Mouse (Mus musculus) MEL (cell line): Measurements from ENCODE around the gene Mrpl32. TPM values are rescaled to one million over a fixed set of nuclear protein-coding genes. Genes with fewer than 3 reads are reported as not detected.

ENCODE experiments used
- DNase-seq: peaks from one replicate; pipeline ENCODE4 v3.0.0; 2011; ENCODE audit warnings: low read depth, low spot score
- H3K27ac ChIP-seq: 2 replicates; pipeline ENCODE4 v1.5.1; 2012; ENCODE audit warnings: low read depth, mild to moderate bottlenecking, control low read depth, low read length, moderate library complexity; ENCODE audit not compliant: control insufficient read depth
- H3K27me3 ChIP-seq, 2 experiments: fragments of 150-350 bp in 1 of 2; sonication (generic) in 1 of 2; 2 replicates each; pipeline ENCODE4 v1.6.1; 2012; ENCODE audit warnings: low read length in 2 of 2, mild to moderate bottlenecking in 2 of 2, improper control_type of control experiment in 1 of 2, moderate library complexity in 1 of 2; ENCODE audit not compliant: insufficient read depth in 2 of 2, control insufficient read depth in 1 of 2
- H3K36me3 ChIP-seq, 2 experiments: 2 replicates each; pipeline ENCODE4 v1.6.1; 2012 to 2014; ENCODE audit warnings: low read length in 2 of 2, improper control_type of control experiment in 1 of 2, inconsistent platforms in 1 of 2, mild to moderate bottlenecking in 1 of 2; ENCODE audit not compliant: insufficient read depth in 2 of 2, control insufficient read depth in 1 of 2
- H3K4me1 ChIP-seq, 2 experiments: fragments of 150-350 bp in 1 of 2; sonication (generic) in 1 of 2; 2 replicates each; pipeline ENCODE4 v1.6.1; 2012; ENCODE audit warnings: low read length in 2 of 2, improper control_type of control experiment in 1 of 2, mild to moderate bottlenecking in 1 of 2; ENCODE audit not compliant: insufficient read depth in 2 of 2, control insufficient read depth in 1 of 2
- H3K4me3 ChIP-seq, 2 experiments: fragments of 150-350 bp in 1 of 2; sonication (generic) in 1 of 2; 2 replicates each; pipeline ENCODE4 v1.5.1; 2012; ENCODE audit warnings: low read depth in 2 of 2, low read length in 2 of 2, mild to moderate bottlenecking in 2 of 2, moderate library complexity in 2 of 2, control low read depth in 1 of 2, improper control_type of control experiment in 1 of 2; ENCODE audit not compliant: control insufficient read depth in 1 of 2, insufficient read depth in 1 of 2
- H3K79me2 ChIP-seq: 2 replicates; pipeline ENCODE4 v1.6.1; 2012; ENCODE audit warnings: mild to moderate bottlenecking, low read length, moderate library complexity; ENCODE audit not compliant: control insufficient read depth, poor library complexity, insufficient read depth
- H3K9ac ChIP-seq: 2 replicates; pipeline ENCODE4 v1.6.1; 2012; ENCODE audit warnings: low read depth, mild to moderate bottlenecking, control low read depth, low read length, moderate library complexity; ENCODE audit not compliant: control insufficient read depth, poor library complexity, severe bottlenecking
- H3K9me3 ChIP-seq: fragments of 150-350 bp; sonication (generic); replicated peaks from 2 replicates; pipeline ENCODE4 v1.6.1; 2012; ENCODE audit warnings: mild to moderate bottlenecking, low read length, improper control_type of control experiment, moderate library complexity; ENCODE audit not compliant: insufficient read depth
- BHLHE40 ChIP-seq: IDR thresholded peaks from 2 replicates; pipeline ENCODE4 v1.6.1; 2012; ENCODE audit warnings: low read depth, mild to moderate bottlenecking, inconsistent platforms, low read length, improper control_type of control experiment, borderline replicate concordance
- CHD1 ChIP-seq: IDR thresholded peaks from 2 replicates; pipeline ENCODE4 v1.6.1; 2012; ENCODE audit warnings: low read depth, mild to moderate bottlenecking, inconsistent platforms, low read length, improper control_type of control experiment
- CTCF ChIP-seq, 3 experiments: IDR thresholded peaks in 2 of 3; conservative IDR thresholded peaks in 1 of 3; 2 replicates each; pipeline ENCODE4 v1.5.1; 2011 to 2012; ENCODE audit warnings: low read length in 3 of 3, low read depth in 2 of 3, mild to moderate bottlenecking in 2 of 3, improper control_type of control experiment in 1 of 3, inconsistent platforms in 1 of 3, mixed read lengths in 1 of 3, moderate library complexity in 1 of 3; ENCODE audit not compliant: control insufficient read depth in 1 of 3, insufficient read depth in 1 of 3, poor library complexity in 1 of 3, severe bottlenecking in 1 of 3
- E2F4 ChIP-seq: IDR thresholded peaks from 2 replicates; pipeline ENCODE4 v1.6.1; 2011; ENCODE audit warnings: low read depth, low read length, improper control_type of control experiment, borderline replicate concordance
- ELF1 ChIP-seq: IDR thresholded peaks from 2 replicates; pipeline ENCODE4 v1.6.1; 2014; ENCODE audit warnings: low read depth, mild to moderate bottlenecking, inconsistent platforms, low read length, improper control_type of control experiment, moderate library complexity
- EP300 ChIP-seq, 2 experiments: IDR thresholded peaks; 2 replicates each; pipeline ENCODE4 v1.6.1; 2011; ENCODE audit warnings: improper control_type of control experiment in 2 of 2, low read length in 2 of 2, low read depth in 1 of 2, mild to moderate bottlenecking in 1 of 2
- ETS1 ChIP-seq: IDR thresholded peaks from 2 replicates; pipeline ENCODE4 v1.6.1; 2012; ENCODE audit warnings: low read depth, mild to moderate bottlenecking, inconsistent platforms, low read length, improper control_type of control experiment, moderate library complexity
- GABPA ChIP-seq: IDR thresholded peaks from 2 replicates; pipeline ENCODE4 v1.6.1; 2012; ENCODE audit warnings: low read depth, mild to moderate bottlenecking, inconsistent platforms, low read length, improper control_type of control experiment, moderate library complexity
- GATA1 ChIP-seq: IDR thresholded peaks from 2 replicates; pipeline ENCODE4 v1.6.1; 2011; ENCODE audit warnings: low read depth, low read length, improper control_type of control experiment
- HCFC1 ChIP-seq: IDR thresholded peaks from 2 replicates; pipeline ENCODE4 v1.6.1; 2012; ENCODE audit warnings: low read depth, mild to moderate bottlenecking, inconsistent platforms, low read length, improper control_type of control experiment, moderate library complexity
- JUND ChIP-seq: IDR thresholded peaks from 2 replicates; pipeline ENCODE4 v1.6.1; 2011; ENCODE audit warnings: low read depth, mild to moderate bottlenecking, improper control_type of control experiment, low read length
- KAT2A ChIP-seq: conservative IDR thresholded peaks from 2 replicates; pipeline ENCODE4 v1.6.1; 2012; ENCODE audit warnings: low read depth, low read length, improper control_type of control experiment, inconsistent platforms
- MAX ChIP-seq: IDR thresholded peaks from 2 replicates; pipeline ENCODE4 v1.6.1; 2011; ENCODE audit warnings: low read length, improper control_type of control experiment
- MAZ ChIP-seq: IDR thresholded peaks from 2 replicates; pipeline ENCODE4 v1.6.1; 2012; ENCODE audit warnings: low read depth, mild to moderate bottlenecking, inconsistent platforms, low read length, improper control_type of control experiment
- MEF2A ChIP-seq: IDR thresholded peaks from 2 replicates; pipeline ENCODE4 v1.6.1; 2014; ENCODE audit warnings: low read depth, mild to moderate bottlenecking, inconsistent platforms, low read length, improper control_type of control experiment; ENCODE audit not compliant: poor library complexity, insufficient replicate concordance, severe bottlenecking; ENCODE audit errors: extremely low read depth
- MXI1 ChIP-seq: IDR thresholded peaks from 2 replicates; pipeline ENCODE4 v1.6.1; 2011; ENCODE audit warnings: mild to moderate bottlenecking, low read depth, low read length, improper control_type of control experiment
- MYC ChIP-seq: IDR thresholded peaks from 2 replicates; pipeline ENCODE4 v1.6.1; 2011; ENCODE audit warnings: low read depth, mild to moderate bottlenecking, low read length, improper control_type of control experiment, moderate library complexity
- NELFE ChIP-seq: IDR thresholded peaks from 2 replicates; pipeline ENCODE4 v1.6.1; 2011; ENCODE audit warnings: low read depth, low read length, improper control_type of control experiment
- NRF1 ChIP-seq: IDR thresholded peaks from 2 replicates; pipeline ENCODE4 v1.6.1; 2014; ENCODE audit warnings: low read depth, mild to moderate bottlenecking, inconsistent platforms, low read length, improper control_type of control experiment, moderate library complexity; ENCODE audit not compliant: poor library complexity, insufficient read depth, severe bottlenecking
- POLR2A ChIP-seq, 2 experiments: IDR thresholded peaks; 2 replicates each; pipeline ENCODE4 v1.6.1; 2011 to 2012; ENCODE audit warnings: low read length in 2 of 2, mild to moderate bottlenecking in 2 of 2, control low read depth in 1 of 2, improper control_type of control experiment in 1 of 2, low read depth in 1 of 2, moderate library complexity in 1 of 2; ENCODE audit not compliant: control insufficient read depth in 1 of 2, insufficient read depth in 1 of 2, poor library complexity in 1 of 2
- POLR2AphosphoS2 ChIP-seq: IDR thresholded peaks from 2 replicates; pipeline ENCODE4 v1.6.1; 2011; ENCODE audit warnings: low read length, improper control_type of control experiment
- RAD21 ChIP-seq: IDR thresholded peaks from 2 replicates; pipeline ENCODE4 v1.6.1; 2011; ENCODE audit warnings: mild to moderate bottlenecking, low read depth, low read length, improper control_type of control experiment
- RCOR1 ChIP-seq: IDR thresholded peaks from 2 replicates; pipeline ENCODE4 v1.6.1; 2012; ENCODE audit warnings: low read depth, mild to moderate bottlenecking, inconsistent platforms, low read length, improper control_type of control experiment
- SIN3A ChIP-seq: IDR thresholded peaks from 2 replicates; pipeline ENCODE4 v1.6.1; 2012; ENCODE audit warnings: low read length, improper control_type of control experiment, inconsistent platforms
- SMC3 ChIP-seq: IDR thresholded peaks from 2 replicates; pipeline ENCODE4 v1.6.1; 2011; ENCODE audit warnings: low read depth, low read length, improper control_type of control experiment
- TAL1 ChIP-seq: IDR thresholded peaks from 2 replicates; pipeline ENCODE4 v1.6.1; 2012; ENCODE audit warnings: mild to moderate bottlenecking, inconsistent platforms, low read length, moderate library complexity, mixed read lengths
- TBP ChIP-seq: IDR thresholded peaks from 2 replicates; pipeline ENCODE4 v1.8.0; 2011; ENCODE audit warnings: low read depth, low read length, improper control_type of control experiment
- TCF12 ChIP-seq: IDR thresholded peaks from 2 replicates; pipeline ENCODE4 v1.6.1; 2014; ENCODE audit warnings: low read depth, mild to moderate bottlenecking, inconsistent platforms, low read length, improper control_type of control experiment, moderate library complexity
- USF1 ChIP-seq: IDR thresholded peaks from 2 replicates; pipeline ENCODE4 v1.6.1; 2014; ENCODE audit warnings: low read depth, mild to moderate bottlenecking, inconsistent platforms, low read length, improper control_type of control experiment, moderate library complexity
- ZC3H11A ChIP-seq: IDR thresholded peaks from 2 replicates; pipeline ENCODE4 v1.6.1; 2012; ENCODE audit warnings: low read depth, mild to moderate bottlenecking, inconsistent platforms, low read length, improper control_type of control experiment
- ZKSCAN1 ChIP-seq: IDR thresholded peaks from 2 replicates; pipeline ENCODE4 v1.6.1; 2012; ENCODE audit warnings: low read depth, mild to moderate bottlenecking, inconsistent platforms, low read length, improper control_type of control experiment, moderate library complexity
- ZMIZ1 ChIP-seq: IDR thresholded peaks from 2 replicates; pipeline ENCODE4 v1.6.1; 2012; ENCODE audit warnings: low read depth, mild to moderate bottlenecking, inconsistent platforms, low read length, improper control_type of control experiment, moderate library complexity
- ZNF384 ChIP-seq: IDR thresholded peaks from 2 replicates; pipeline ENCODE4 v1.6.1; 2012; ENCODE audit warnings: low read depth, mild to moderate bottlenecking, inconsistent platforms, low read length, improper control_type of control experiment
- polyA plus RNA-seq, 2 experiments: library from polyadenylated mRNA; stranded (reverse) in 1 of 2; unstranded in 1 of 2; fragments of >175 nt in 1 of 2; fragments of >200 nt in 1 of 2; gene quantifications; 2 replicates each; pipeline versions ENCODE4 v1.2.1 to v1.2.4; 2012; ENCODE audit warnings: low replicate concordance in 2 of 2, low read depth in 1 of 2; ENCODE audit not compliant: insufficient read length in 2 of 2, insufficient read depth in 1 of 2, missing spikeins in 1 of 2
- total RNA-seq: library from RNA; depleted of rRNA; stranded (reverse); fragments of 300-350 nt; gene quantifications from 2 replicates; pipeline ENCODE4 v1.2.3, GENCODE M21; 2012; rRNA removed

Mrpl32 gene
- 58.2 and 69.9 TPM in 2 replicates for total RNA-seq
- polyA plus RNA-seq, result 10 to 100 TPM in 1 of 2 experiments, not detected in 1; 89.7 TPM

- peaks cover 0 to 3% of the 10 kb centered on the region in 2 experiments; a peak in 3 of 4 replicates for H3K4me1 ChIP-seq
Observed at GRCm38 (mm10) chr13:14612926-14613529, at the start of gene Mrpl32, which contains the start of gene Psma2. Gene Mrpl32, minus strand, starts transcription at chr13:14613165. Gene Psma2, plus strand, starts transcription at chr13:14613240.

GRCm38 (mm10) chr13:14649301-14649700 lies 36.3 kb upstream of the Mrpl32 start:
- Histone ChIP-seq H3K36me3 (no peaks in the 10 kb centered on the region), H3K4me3 (no peak overlapping the region), H3K9ac (no peak overlapping the region), H3K27me3 (no peaks in the 10 kb centered on the region), H3K27ac (no peak overlapping the region), H3K9me3 (no peaks in the 10 kb centered on the region), H3K4me1 (no peaks in the 10 kb centered on the region), H3K79me2 (no peaks in the 10 kb centered on the region)
- TF ChIP-seq GABPA (no peak), ZC3H11A (peak; percentile 45), HCFC1 (no peak), CHD1 (no peak), ZNF384 (peak; percentile 95), ZKSCAN1 (no peak), SMC3 (peak; percentile 62), RAD21 (peak; percentile 81), ZMIZ1 (no peak), ETS1 (no peak), CTCF (IDR thresholded peaks at IDR 0.05 in 2 of 3, conservative IDR thresholded peaks at IDR 0.05 in 1 of 3; ENCODE audit: control insufficient read depth in 1 of 3, insufficient read depth in 1 of 3, low read depth in 2 of 3, low read length in 3 of 3, poor library complexity in 1 of 3, severe bottlenecking in 1 of 3) (peak; percentile 15 to 64 (median 21); a peak in 3 of 6 replicates), MEF2A (no peak)
- DNase-seq, result peak; percentile 60

More at GRCm38 (mm10) chr13:14612926-14613529, at the start of gene Mrpl32, which contains the start of gene Psma2:
- DNase-seq, result peak; percentile 97
- TF ChIP-seq BHLHE40 (no peak), ELF1 (peak; percentile 96), NRF1 (peak; percentile 95; the same call in 1 of the 2 replicates), MAX (peak; percentile 21), EP300 (IDR thresholded peaks at IDR 0.05; ENCODE audit: low read depth in 1 of 2, low read length in 2 of 2) (no peak), POLR2A (IDR thresholded peaks at IDR 0.05; ENCODE audit: control insufficient read depth in 1 of 2, insufficient read depth in 1 of 2, low read depth in 1 of 2, low read length in 2 of 2, poor library complexity in 1 of 2) (peak; percentile 81 to 94), POLR2AphosphoS2 (peak; percentile 94), SIN3A (peak; percentile 93), ZMIZ1 (peak; percentile 62; the same call in 1 of the 2 replicates), MYC (peak; percentile 88), MAZ (no peak), GATA1 (no peak), JUND (no peak), TBP (peak; percentile 96), TAL1 (no peak), HCFC1 (peak; percentile 99), RCOR1 (no peak), ZKSCAN1 (peak; percentile 75; the same call in 1 of the 2 replicates), KAT2A (peak; percentile 99), ZNF384 (peak; percentile 100), NELFE (peak; percentile 97), MXI1 (peak; percentile 90), GABPA (no peak), ZC3H11A (no peak), USF1 (no peak), E2F4 (0 out of 2 replicates have a peak, but pooled peaks have one; percentile 31), CTCF (IDR thresholded peaks at IDR 0.05 in 2 of 3, conservative IDR thresholded peaks at IDR 0.05 in 1 of 3; ENCODE audit: control insufficient read depth in 1 of 3, insufficient read depth in 1 of 3, low read depth in 2 of 3, low read length in 3 of 3, poor library complexity in 1 of 3, severe bottlenecking in 1 of 3) (no peak), TCF12 (peak; percentile 83), MEF2A (no peak)
- Histone ChIP-seq H3K9ac (peak within 1 kb of the TSS; percentile 100), H3K79me2 (peaks cover 35% of the 10 kb centered on the region), H3K9me3 (no peaks in the 10 kb centered on the region), H3K4me3 (peak within 1 kb of the TSS; percentile 72 to 100), H3K27me3 (no peaks in the 10 kb centered on the region), H3K27ac (peak within 1 kb of the TSS; percentile 72), H3K36me3 (peaks cover 9 to 25% of the 10 kb centered on the region in 2 experiments)
